Mouse (Mus musculus) heart, postnatal 0 days (tissue): ENCODE measurements around the gene Aga.

ENCODE experiments used
- CTCF ChIP-seq: IDR thresholded peaks from 2 replicates; pipeline ENCODE4 v1.5.1; 2016; ENCODE audit warnings: antibody characterized with exemption, control low read depth, low read depth
- EP300 ChIP-seq: IDR thresholded peaks from 2 replicates; pipeline ENCODE4 v1.6.1; 2016; ENCODE audit warnings: antibody characterized with exemption, low read depth

- TF ChIP-seq EP300: no peak
- TF ChIP-seq CTCF: no peak
These were observed 54.7 kb downstream of the Aga start for GRCm38 (mm10) chr8:53566223-53566622.
